31 mouse cellular contexts compared by ENCODE assay signal in the genomic region with DNA sequence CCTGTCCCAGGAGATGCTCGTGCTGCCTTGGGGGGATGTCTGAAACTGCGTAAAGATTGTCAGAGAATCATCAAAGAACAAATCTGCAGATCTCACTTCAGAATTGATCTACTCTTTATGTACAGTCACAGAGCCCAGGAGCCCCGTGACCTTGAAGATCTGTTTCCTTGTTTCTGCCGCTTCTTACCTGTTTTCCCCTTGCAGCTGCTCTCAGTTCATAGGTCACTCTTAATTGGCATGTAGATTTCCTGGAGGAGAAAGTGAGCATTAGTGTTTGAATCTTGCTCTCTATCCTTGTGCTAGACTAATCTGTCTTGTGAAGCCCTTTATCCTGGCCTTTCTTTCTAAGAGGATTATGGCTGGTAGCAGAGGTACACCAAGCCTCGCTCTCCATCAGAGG. TPM values are rescaled to one million over a fixed set of nuclear protein-coding genes. Genes with fewer than 3 reads are reported as not detected.
A peak's percentile ranks its signal among the peaks of the same experiment; 100 is the strongest.
DNase-seq lines count a peak whose midpoint lies in the region; ATAC-seq and TF ChIP-seq lines count a peak whose summit lies in the region.
"Had no signal": no experiment of that assay in that cellular context is flagged by ENCODE, and none has a peak within 500 bp of the region (broad histone marks: within the 10 kb centered on the region; RNA-seq: fewer than 3 reads in every experiment).

No protein-coding gene starts in this region.

- H3K9me3 ChIP-seq in midbrain, embryonic 14.5 days (ENCODE audit: control insufficient read depth, low read length), result no peaks in the 10 kb centered on the region
- no peaks in the 10 kb centered on the region for H3K9me3 ChIP-seq in midbrain, postnatal 0 days (ENCODE audit: low read length)
- H3K9me3 ChIP-seq in intestine, embryonic 16.5 days (ENCODE audit: control insufficient read depth, low read length), result no peaks in the 10 kb centered on the region
- no peaks in the 10 kb centered on the region for H3K9me3 ChIP-seq in stomach, postnatal 0 days (ENCODE audit: control insufficient read depth, low read length)
- H3K9me3 ChIP-seq: embryonic facial prominence, embryonic 12.5 days; embryonic facial prominence, embryonic 15.5 days; G1E; heart, embryonic 12.5 days; heart, embryonic 15.5 days had no signal

- ATAC-seq in midbrain, embryonic 14.5 days (ENCODE audit: low FRiP score, low TSS enrichment), result no peak
- no peak for ATAC-seq in midbrain, postnatal 0 days (ENCODE audit: low FRiP score)
- peak; percentile 74 for ATAC-seq in intestine, embryonic 16.5 days
- ATAC-seq in stomach, postnatal 0 days (ENCODE audit: low FRiP score, low TSS enrichment), result no peak
- ATAC-seq: forebrain, embryonic 14.5 days; forebrain, postnatal 0 days; hindbrain, postnatal 0 days; Patski had no signal

- peaks cover 8% of the 10 kb centered on the region; the same call in 1 of the 2 replicates for H3K4me1 ChIP-seq in midbrain, embryonic 14.5 days (ENCODE audit: control insufficient read depth, insufficient read depth, low read length)
- no peaks in the 10 kb centered on the region for H3K4me1 ChIP-seq in midbrain, postnatal 0 days (ENCODE audit: insufficient read depth, low read length)
- no peaks in the 10 kb centered on the region for H3K4me1 ChIP-seq in intestine, embryonic 16.5 days (ENCODE audit: control insufficient read depth, insufficient read depth, low read length)
- no peaks in the 10 kb centered on the region for H3K4me1 ChIP-seq in stomach, postnatal 0 days (replicated peaks; ENCODE audit: control insufficient read depth, insufficient read depth)
- H3K4me1 ChIP-seq: embryonic facial prominence, embryonic 12.5 days; embryonic facial prominence, embryonic 15.5 days had no signal

- no peak overlapping the region for H3K27ac ChIP-seq in midbrain, embryonic 14.5 days (replicated peaks; ENCODE audit: low read depth, low read length)
- no peak overlapping the region for H3K27ac ChIP-seq in midbrain, postnatal 0 days (ENCODE audit: low read depth, low read length)
- 0 out of 2 replicates have a peak overlapping the region, but pooled peaks have one; percentile 34 for H3K27ac ChIP-seq in intestine, embryonic 16.5 days (ENCODE audit: low read length)
- H3K27ac ChIP-seq in stomach, postnatal 0 days (replicated peaks), result no peak overlapping the region
- H3K27ac ChIP-seq: embryonic facial prominence, embryonic 12.5 days; embryonic facial prominence, embryonic 15.5 days; gastrocnemius, adult 2 months; heart, embryonic 15.5 days; hindbrain, embryonic 14.5 days; hindbrain, postnatal 0 days had no signal

- H3K9ac ChIP-seq in midbrain, embryonic 14.5 days (replicated peaks; ENCODE audit: low read length), result no peak overlapping the region
- H3K9ac ChIP-seq in midbrain, postnatal 0 days (replicated peaks; ENCODE audit: low read length, poor library complexity, severe bottlenecking), result no peak overlapping the region
- no peak overlapping the region for H3K9ac ChIP-seq in intestine, embryonic 16.5 days (ENCODE audit: low read depth, low read length)
- H3K9ac ChIP-seq in stomach, postnatal 0 days (ENCODE audit: low read length), result no peak overlapping the region
- H3K9ac ChIP-seq: embryonic facial prominence, embryonic 12.5 days; embryonic facial prominence, embryonic 15.5 days; forebrain, postnatal 0 days; heart, embryonic 12.5 days; heart, embryonic 15.5 days; hindbrain, embryonic 14.5 days had no signal

- 56% methylated on average over 5 of the region's 5 CpGs for WGBS in midbrain, embryonic 14.5 days
- 45% methylated on average over 5 of the region's 5 CpGs for WGBS in midbrain, postnatal 0 days
- WGBS in intestine, embryonic 16.5 days, result 75% methylated on average over 5 of the region's 5 CpGs
- WGBS in stomach, postnatal 0 days, result 83% methylated on average over 5 of the region's 5 CpGs

- DNase-seq in midbrain, embryonic 14.5 days, result peak; percentile 27
- DNase-seq in midbrain, postnatal 0 days (ENCODE audit: low spot score), result no peak
- DNase-seq in retina, postnatal 1 day, result peak; percentile 64
- DNase-seq in stomach, postnatal 0 days (ENCODE audit: low spot score), result no peak
- DNase-seq in heart, postnatal 36 days, result no peak
- DNase-seq in adrenal gland, postnatal 10 days, result no peak
- DNase-seq: adrenal gland, adult 2 months; adrenal gland, postnatal 25 days; B cell, adult 2 months; cerebellum, adult 2 months; cerebellum, adult 9-11 months; cerebellum, postnatal 25 days; forebrain, postnatal 0 days; gastrocnemius, adult 2 months; gastrocnemius, postnatal 14 days; heart, postnatal 10 days; heart, postnatal 4 days had no signal

- H3K27me3 ChIP-seq in midbrain, embryonic 14.5 days (ENCODE audit: control insufficient read depth, insufficient read depth, low read length), result no peaks in the 10 kb centered on the region
- H3K27me3 ChIP-seq in midbrain, postnatal 0 days (ENCODE audit: insufficient read depth, low read length), result no peaks in the 10 kb centered on the region
- H3K27me3 ChIP-seq in intestine, embryonic 16.5 days (replicated peaks; ENCODE audit: control insufficient read depth, insufficient read depth, low read length), result no peaks in the 10 kb centered on the region
- H3K27me3 ChIP-seq in stomach, postnatal 0 days (ENCODE audit: control insufficient read depth, insufficient read depth, low read length), result no peaks in the 10 kb centered on the region
- H3K27me3 ChIP-seq: CH12.LX; embryonic facial prominence, embryonic 12.5 days; embryonic facial prominence, embryonic 15.5 days; heart, embryonic 12.5 days; heart, embryonic 15.5 days; Patski had no signal

- TF ChIP-seq CTCF in midbrain, postnatal 0 days (IDR thresholded peaks at IDR 0.05), result no peak
- no peak for TF ChIP-seq CTCF in stomach, postnatal 0 days (IDR thresholded peaks at IDR 0.05; ENCODE audit: low read depth)

- H3K36me3 ChIP-seq in midbrain, embryonic 14.5 days (ENCODE audit: control insufficient read depth, insufficient read depth, low read length), result peaks cover 71% of the 10 kb centered on the region
- H3K36me3 ChIP-seq in midbrain, postnatal 0 days (ENCODE audit: insufficient read depth, low read length), result peaks cover 68% of the 10 kb centered on the region
- H3K36me3 ChIP-seq in intestine, embryonic 16.5 days (ENCODE audit: control insufficient read depth, insufficient read depth, low read length), result peaks cover 16% of the 10 kb centered on the region
- peaks cover 20% of the 10 kb centered on the region for H3K36me3 ChIP-seq in stomach, postnatal 0 days (ENCODE audit: control insufficient read depth, insufficient read depth, low read length)

- intact Hi-C loops in heart, postnatal 36 days (cut with DNase I), result no loop called here

- no peak for TF ChIP-seq EP300 in stomach, postnatal 0 days (optimal IDR thresholded peaks at IDR 0.05)

- H3K4me2 ChIP-seq in midbrain, embryonic 14.5 days (ENCODE audit: low read length), result no peak overlapping the region
- no peak overlapping the region for H3K4me2 ChIP-seq in midbrain, postnatal 0 days (ENCODE audit: low read depth, low read length, poor library complexity, severe bottlenecking)
- H3K4me2 ChIP-seq in intestine, embryonic 16.5 days (ENCODE audit: low read depth, low read length), result no peak overlapping the region
- H3K4me2 ChIP-seq in stomach, postnatal 0 days (replicated peaks; ENCODE audit: low read depth), result no peak overlapping the region
- H3K4me2 ChIP-seq: embryonic facial prominence, embryonic 12.5 days; embryonic facial prominence, embryonic 15.5 days; heart, embryonic 12.5 days; heart, embryonic 15.5 days; hindbrain, embryonic 14.5 days had no signal

- H3K4me3 ChIP-seq in midbrain, embryonic 14.5 days (replicated peaks; ENCODE audit: low read depth, low read length), result no peak overlapping the region
- H3K4me3 ChIP-seq in midbrain, postnatal 0 days (ENCODE audit: low read depth, low read length), result no peak overlapping the region
- H3K4me3 ChIP-seq in intestine, embryonic 16.5 days (ENCODE audit: low read length), result no peak overlapping the region
- no peak overlapping the region for H3K4me3 ChIP-seq in stomach, postnatal 0 days (ENCODE audit: low read depth, low read length)
- H3K4me3 ChIP-seq: embryonic facial prominence, embryonic 12.5 days; embryonic facial prominence, embryonic 15.5 days; gastrocnemius, adult 2 months; heart, embryonic 12.5 days; heart, embryonic 15.5 days had no signal

RNA-seq across cellular contexts. Expression of a gene that starts 26.2 kb away (rescaled TPM):
- 0.43 and 0.50 TPM in 2 replicates for polyA plus RNA-seq in midbrain, embryonic 14.5 days (2014; fragmentation: Nextera tagmentation; extraction: Ambion mirVana)
- total RNA-seq in midbrain, postnatal 0 days (2014; rRNA removed), result 0.42 TPM in 1 of 2 replicates, not detected in the other
- polyA plus RNA-seq in midbrain, postnatal 0 days (2015; fragmentation: Nextera tagmentation; extraction: Ambion mirVana), result 0.20 and 0.23 TPM in 2 replicates
- 1.1 and 2.1 TPM in 2 replicates for polyA plus RNA-seq in intestine, embryonic 16.5 days (2015; fragmentation: Nextera tagmentation; extraction: Ambion mirVana)
- 0.22 and 0.73 TPM in 2 replicates for polyA plus RNA-seq in stomach, postnatal 0 days (2015; fragmentation: Nextera tagmentation; extraction: Ambion mirVana)
- total RNA-seq in heart, postnatal 36 days (2021), result 1,000 to 10,000 TPM; 2,107 to 2,284 TPM
- 10 to 100 TPM in 1 of 2 experiments, 1 to 10 TPM in 1; 7.1 to 11.7 TPM for total RNA-seq in adrenal gland, postnatal 10 days (2021)
- total RNA-seq: adrenal gland, adult 2 months; adrenal gland, postnatal 25 days; forebrain, postnatal 0 days; G1E; hindbrain, postnatal 0 days had no signal
- polyA plus RNA-seq: adrenal gland, adult 2 months; cerebellum, adult 2 months; forebrain, embryonic 11.5 days; forebrain, embryonic 14.5 days; forebrain, postnatal 0 days; frontal cortex, adult 2 months; G1E; hindbrain, embryonic 11.5 days; hindbrain, embryonic 14.5 days; hindbrain, postnatal 0 days; Patski had no signal

RNA-seq across cellular contexts. Expression of a gene that starts 32.9 kb away (rescaled TPM):
- polyA plus RNA-seq in midbrain, embryonic 14.5 days (2014; fragmentation: Nextera tagmentation; extraction: Ambion mirVana), result 38.7 and 49.7 TPM in 2 replicates
- 37.3 and 43.0 TPM in 2 replicates for total RNA-seq in midbrain, postnatal 0 days (2014; rRNA removed)
- polyA plus RNA-seq in midbrain, postnatal 0 days (2015; fragmentation: Nextera tagmentation; extraction: Ambion mirVana), result 21.2 and 24.3 TPM in 2 replicates
- 41.1 and 42.5 TPM in 2 replicates for polyA plus RNA-seq in intestine, embryonic 16.5 days (2015; fragmentation: Nextera tagmentation; extraction: Ambion mirVana)
- polyA plus RNA-seq in stomach, postnatal 0 days (2015; fragmentation: Nextera tagmentation; extraction: Ambion mirVana), result 33.3 and 34.0 TPM in 2 replicates
- total RNA-seq in heart, postnatal 36 days (2021), result 10 to 100 TPM; 13.5 to 14.3 TPM
- total RNA-seq in adrenal gland, postnatal 10 days (2021), result 10 to 100 TPM in 1 of 2 experiments, 1 to 10 TPM in 1; 8.9 to 10.3 TPM

RNA-seq across cellular contexts. Expression of a gene that starts 59.7 kb away (rescaled TPM):
- polyA plus RNA-seq in midbrain, embryonic 14.5 days (2014; fragmentation: Nextera tagmentation; extraction: Ambion mirVana), result 1.1 and 2.9 TPM in 2 replicates
- 1.0 and 1.8 TPM in 2 replicates for total RNA-seq in midbrain, postnatal 0 days (2014; rRNA removed)
- polyA plus RNA-seq in midbrain, postnatal 0 days (2015; fragmentation: Nextera tagmentation; extraction: Ambion mirVana), result 0.53 and 0.70 TPM in 2 replicates
- 21.9 and 24.2 TPM in 2 replicates for polyA plus RNA-seq in intestine, embryonic 16.5 days (2015; fragmentation: Nextera tagmentation; extraction: Ambion mirVana)
- polyA plus RNA-seq in stomach, postnatal 0 days (2015; fragmentation: Nextera tagmentation; extraction: Ambion mirVana), result 4.5 and 5.0 TPM in 2 replicates
- under 1 TPM; 0.68 to 0.92 TPM for total RNA-seq in heart, postnatal 36 days (2021)
- 10 to 100 TPM in 1 of 2 experiments, 1 to 10 TPM in 1; 8.4 to 10.1 TPM for total RNA-seq in adrenal gland, postnatal 10 days (2021)
- total RNA-seq: gastrocnemius, adult 2 months had no signal

Comparison
In these comparisons a context has a peak if more than half of its experiments do, and no peak if none do; other contexts are left out.
1. DNase-seq: peak in midbrain, embryonic 14.5 days (single experiment) and retina, postnatal 1 day (single experiment); none in midbrain, postnatal 0 days (single experiment), stomach, postnatal 0 days (single experiment), heart, postnatal 36 days (0 of 2) and adrenal gland, postnatal 10 days (single experiment).